Mouse (Mus musculus) heart, postnatal 14 days (tissue): ENCODE measurements at regions not wholly inside any gene's neighbourhood (a gene's known extent, or its start where the extent isn't known, plus 50 kb on each side); places are given as distances from the start of the nearest gene placed in this dataset.

Source experiments
- DNase-seq, 2 experiments: peaks; one replicate each; pipeline ENCODE4 v3.0.0; 2021 to 2022
- intact Hi-C: fragments of 180-260 bp; cut with DNase I; formaldehyde crosslinking; loops from one replicate; pipeline ENCODE4 v1.15.1; 2025

DNA sequence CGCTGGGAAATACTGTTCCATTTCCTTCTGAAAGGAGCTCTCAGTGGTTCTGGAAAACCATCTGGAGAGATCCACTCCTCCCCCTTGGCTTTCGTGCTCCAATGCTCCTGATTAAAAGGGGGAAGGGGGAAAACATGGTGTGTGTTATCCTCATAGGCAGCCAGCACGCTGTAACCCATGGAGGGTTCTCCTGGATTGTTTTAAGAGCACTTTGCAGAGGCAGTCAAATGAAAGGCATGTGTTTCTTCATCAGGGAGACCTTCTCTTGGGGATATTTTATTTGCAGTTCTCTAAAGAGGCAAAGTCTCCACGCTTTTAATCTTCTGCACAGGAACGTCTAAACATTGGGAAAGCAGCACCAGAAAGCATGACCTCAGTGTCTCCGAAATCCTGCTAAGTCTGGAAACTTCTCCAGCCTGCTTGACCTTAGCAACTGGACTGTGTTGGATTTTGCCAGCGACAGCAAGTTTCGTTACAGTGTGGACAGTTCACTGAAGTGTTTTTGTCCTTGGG lies 161.3 kb downstream of the Gas1 start:
- intact Hi-C loops, result loop anchor here (5.0 kb wide), 1 partner anchor 51 kb away; no protein-coding TSS in a partner anchor

DNA sequence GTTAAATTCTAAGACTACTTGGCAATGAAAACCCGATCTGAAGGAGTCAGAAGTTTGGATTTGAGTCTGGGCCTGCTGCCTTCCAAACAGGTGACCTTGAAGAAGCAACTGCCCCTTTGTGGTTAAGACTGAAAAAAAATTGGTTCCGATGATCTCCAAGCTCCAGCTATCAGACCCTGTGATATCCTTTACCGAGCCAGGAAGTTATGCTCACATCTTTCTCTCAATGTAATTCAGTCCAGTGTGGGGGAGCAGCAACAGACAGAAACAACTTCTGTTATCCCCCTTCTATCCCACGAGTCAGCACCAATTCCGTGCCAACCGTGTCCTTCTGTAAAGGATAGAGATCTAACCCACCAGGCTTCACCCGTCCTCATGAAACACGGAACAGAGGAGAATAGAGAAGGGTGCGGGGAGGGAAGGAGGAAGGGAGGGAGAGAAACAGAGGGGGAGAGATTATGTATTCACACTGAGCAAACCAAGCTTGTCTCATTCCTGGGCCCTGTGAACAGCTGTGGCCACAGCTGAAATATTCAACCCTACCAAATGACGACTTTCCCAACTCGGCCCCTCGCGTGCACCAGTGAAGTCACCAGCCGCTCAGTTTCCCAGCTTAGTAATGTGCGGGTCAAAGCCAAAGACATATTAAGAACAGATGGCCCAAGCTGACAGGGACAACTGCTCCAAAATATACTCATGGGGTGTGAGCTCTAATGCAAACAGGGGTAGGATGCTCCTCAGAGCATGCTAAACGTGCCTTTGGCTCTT lies 164.9 kb downstream of the Gas1 start:
- peak; percentile 62 to 66 for DNase-seq
- intact Hi-C loops, result loop anchor here (5.0 kb wide), 1 partner anchor 165 kb away; the partner anchor contains the start of gene Gas1

More for the DNA sequence above, 161.3 kb downstream of the Gas1 start:
- DNase-seq, result peak; percentile 46 to 47

GRCm38 (mm10) chr13:60011092-60011491 lies 166.1 kb downstream of the Gas1 start:
- intact Hi-C loops, result loop anchor here (5.0 kb wide), 1 partner anchor 166 kb away; the partner anchor contains the start of gene Gas1
- no peak for DNase-seq

GRCm38 (mm10) chr13:60007593-60007992 lies 169.6 kb downstream of the Gas1 start:
- intact Hi-C loops, result no loop called here
- DNase-seq, result peak; percentile 31 to 70

GRCm38 (mm10) chr13:60007031-60007430 lies 170.1 kb downstream of the Gas1 start:
- DNase-seq, result no peak
- intact Hi-C loops, result no loop called here

GRCm38 (mm10) chr13:60004611-60005010 lies 172.6 kb downstream of the Gas1 start:
- intact Hi-C loops, result no loop called here
- DNase-seq, result no peak

DNA sequence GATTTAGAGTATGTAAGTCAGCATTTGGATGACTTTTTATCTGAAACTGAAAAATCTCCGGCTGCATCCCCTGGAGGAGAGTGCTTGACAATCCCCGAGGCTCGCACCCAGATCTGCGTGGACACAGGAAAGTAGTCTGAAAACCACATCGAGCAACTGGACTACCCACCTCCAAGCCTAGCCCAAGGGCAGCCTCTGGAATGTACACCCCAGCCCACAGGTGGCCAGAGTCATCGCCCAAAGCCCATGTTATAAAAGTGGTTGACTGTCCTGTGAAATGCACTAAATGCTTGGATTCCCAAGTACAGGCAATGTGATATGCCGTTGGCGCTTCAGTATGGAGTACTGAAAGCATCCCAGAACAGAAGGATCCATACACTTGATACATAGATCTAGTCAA lies 175.1 kb downstream of the Gas1 start:
- intact Hi-C loops, result no loop called here
- DNase-seq, result no peak

- intact Hi-C loops, result no loop called here
- no peak for DNase-seq
Measured at GRCm38 (mm10) chr13:60001637-60002036, 175.5 kb downstream of the Gas1 start.

DNA sequence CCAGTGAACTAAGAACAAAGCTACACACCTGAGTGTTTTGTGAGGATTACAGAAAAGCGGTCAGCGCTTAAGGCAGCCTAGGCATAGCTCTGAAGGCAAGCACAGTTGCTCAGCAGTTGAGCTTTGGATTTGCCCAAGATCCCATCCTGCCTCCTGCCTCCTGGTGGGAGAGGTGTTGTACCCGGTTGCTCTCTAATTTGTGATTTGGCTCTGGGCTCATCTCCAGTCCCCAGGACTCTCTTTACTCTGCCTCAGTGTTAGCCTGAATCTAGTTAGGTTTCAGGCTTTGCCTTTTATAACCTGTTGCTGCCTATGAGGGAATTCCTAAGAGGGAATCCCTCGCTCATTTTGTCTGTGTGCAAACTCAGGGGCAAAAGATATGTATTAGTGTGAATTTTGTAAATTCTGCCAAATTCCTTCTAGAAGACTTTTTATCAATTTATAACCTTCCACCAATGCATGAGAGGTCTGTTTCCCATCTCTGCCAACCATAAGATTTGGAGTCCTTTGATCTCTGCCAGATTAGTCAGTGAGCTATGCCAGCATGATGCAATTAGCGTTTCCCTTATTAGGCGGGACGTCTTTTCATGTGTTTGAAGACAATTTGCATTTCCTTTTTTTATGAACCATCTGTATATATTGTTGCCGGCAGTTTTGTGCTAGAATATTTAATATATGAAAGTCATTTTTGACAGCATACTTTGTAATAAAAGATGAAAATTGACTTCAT lies 176.4 kb downstream of the Gas1 start:
- intact Hi-C loops, result no loop called here

DNA sequence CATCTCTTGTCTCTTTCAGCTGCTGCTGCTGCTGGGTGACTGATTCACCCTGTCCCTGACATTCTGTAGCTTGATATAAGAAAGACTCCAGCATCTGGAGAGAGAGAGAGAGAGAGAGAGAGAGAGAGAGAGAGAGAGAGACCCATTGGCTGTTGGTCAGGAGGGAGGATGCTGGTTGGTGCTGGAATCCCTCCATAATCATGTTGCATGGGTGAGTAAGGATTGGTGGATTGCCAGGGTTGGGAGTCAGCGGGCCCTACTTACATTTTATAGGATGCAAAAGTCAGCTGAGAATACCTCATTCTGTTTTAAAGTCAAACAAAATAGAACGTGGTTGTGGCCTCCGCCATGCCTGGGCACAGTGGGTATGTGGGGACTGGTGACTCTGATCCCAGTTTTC lies 174.5 kb upstream of the Tut7 start:
- intact Hi-C loops, result no loop called here
- no peak for DNase-seq

More for the DNA sequence above, 176.4 kb downstream of the Gas1 start:
- no peak for DNase-seq

- intact Hi-C loops, result no loop called here
- no peak for DNase-seq
Measured at GRCm38 (mm10) chr13:59996146-59996814, 173.3 kb upstream of the Tut7 start.

DNA sequence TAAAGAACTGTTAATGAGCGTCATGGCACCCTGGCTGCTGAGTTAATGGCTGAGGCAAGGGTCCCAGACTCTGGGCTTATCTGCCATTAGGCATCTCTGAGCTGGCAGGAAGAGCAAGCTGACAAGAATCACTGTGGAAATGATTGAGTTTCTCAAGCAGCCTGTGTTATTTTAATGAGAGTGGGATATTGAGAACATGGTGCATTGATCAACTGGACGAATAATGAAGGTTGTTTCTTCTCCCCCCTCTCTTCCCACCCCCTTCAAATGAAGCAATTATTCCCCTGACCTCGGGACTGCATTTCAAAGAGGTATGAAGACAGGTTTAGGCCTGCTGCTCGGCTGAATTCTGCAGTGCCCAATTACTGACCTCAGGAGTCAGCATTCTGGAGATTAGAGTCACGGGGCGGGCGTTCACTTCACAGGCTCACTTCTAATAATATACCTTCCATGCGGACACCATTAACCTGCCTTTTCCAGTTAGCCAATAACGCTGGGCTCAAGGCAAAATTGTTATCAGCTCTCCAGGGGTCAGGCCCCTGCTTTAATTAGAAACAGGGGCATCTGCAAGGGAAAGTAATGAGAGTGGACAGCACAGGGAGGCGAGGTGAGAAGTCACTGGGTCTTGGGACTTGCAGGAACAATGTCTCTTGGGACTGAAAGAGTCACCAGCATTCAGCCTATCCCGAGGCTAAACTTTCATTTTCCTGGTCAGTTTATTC lies 170.0 kb upstream of the Tut7 start:
- intact Hi-C loops, result no loop called here

DNA sequence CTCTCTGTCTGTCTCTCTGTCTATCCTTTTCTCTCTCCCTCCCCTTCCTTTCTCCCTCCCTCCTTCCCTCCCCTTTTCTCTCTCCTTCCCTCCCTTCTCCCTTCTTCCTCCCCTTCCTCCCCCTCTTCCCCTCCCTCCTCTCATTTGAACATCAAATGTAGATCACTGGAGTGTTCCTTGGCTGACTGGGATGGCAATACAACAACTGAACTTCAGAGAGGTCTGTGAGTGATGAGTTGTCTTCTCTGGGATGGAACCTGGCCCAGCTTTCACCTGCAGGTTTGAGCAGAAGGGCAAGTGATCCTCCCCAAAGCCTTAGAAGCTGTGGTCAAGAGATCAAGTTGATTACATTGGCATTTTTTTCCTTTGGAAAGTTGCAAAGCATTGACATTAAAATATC lies 169.4 kb upstream of the Tut7 start:
- intact Hi-C loops, result no loop called here
- no peak for DNase-seq

More for the DNA sequence above, 170.0 kb upstream of the Tut7 start:
- no peak for DNase-seq

DNA sequence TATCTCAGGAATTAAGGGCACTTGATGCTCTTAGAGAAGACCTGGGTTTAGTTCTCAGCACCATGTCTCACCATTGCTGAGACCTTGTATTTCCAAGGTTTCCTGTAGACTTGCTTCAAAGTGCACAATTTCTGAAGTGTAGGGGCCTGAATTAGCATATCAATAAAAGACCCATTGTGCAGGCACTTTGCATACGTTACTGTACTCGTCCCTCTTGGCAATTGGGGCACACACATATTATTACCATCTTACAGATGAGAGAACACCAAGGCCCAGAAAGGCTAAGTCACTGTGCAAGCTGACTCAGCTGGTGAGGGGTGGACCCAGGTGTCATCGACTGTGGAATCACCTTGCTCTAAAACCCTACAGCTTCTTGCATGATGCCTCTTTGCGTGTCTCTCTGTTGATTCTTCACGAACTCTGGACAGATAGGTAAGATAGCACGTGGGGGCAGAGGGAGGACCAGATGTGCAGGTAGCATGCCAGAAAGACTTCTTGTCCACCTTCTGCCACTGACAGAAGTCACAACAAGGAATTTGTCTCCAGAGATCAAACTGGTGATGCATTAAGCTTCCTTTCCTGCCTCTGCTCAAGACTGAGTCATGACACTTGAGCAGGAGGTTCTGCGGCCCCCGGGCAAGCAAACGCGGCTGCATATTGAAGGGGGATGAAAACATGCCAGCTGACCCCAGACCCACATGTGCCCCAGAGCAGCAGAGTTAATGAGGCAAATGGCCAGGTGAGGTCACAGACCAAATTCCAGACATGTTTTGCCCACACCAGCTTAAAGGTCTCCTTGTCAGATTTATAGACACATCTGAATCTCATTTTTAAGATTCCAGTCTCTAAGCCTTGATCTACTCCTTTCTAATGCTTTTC lies 167.7 kb upstream of the Tut7 start:
- intact Hi-C loops, result no loop called here
- no peak for DNase-seq

DNA sequence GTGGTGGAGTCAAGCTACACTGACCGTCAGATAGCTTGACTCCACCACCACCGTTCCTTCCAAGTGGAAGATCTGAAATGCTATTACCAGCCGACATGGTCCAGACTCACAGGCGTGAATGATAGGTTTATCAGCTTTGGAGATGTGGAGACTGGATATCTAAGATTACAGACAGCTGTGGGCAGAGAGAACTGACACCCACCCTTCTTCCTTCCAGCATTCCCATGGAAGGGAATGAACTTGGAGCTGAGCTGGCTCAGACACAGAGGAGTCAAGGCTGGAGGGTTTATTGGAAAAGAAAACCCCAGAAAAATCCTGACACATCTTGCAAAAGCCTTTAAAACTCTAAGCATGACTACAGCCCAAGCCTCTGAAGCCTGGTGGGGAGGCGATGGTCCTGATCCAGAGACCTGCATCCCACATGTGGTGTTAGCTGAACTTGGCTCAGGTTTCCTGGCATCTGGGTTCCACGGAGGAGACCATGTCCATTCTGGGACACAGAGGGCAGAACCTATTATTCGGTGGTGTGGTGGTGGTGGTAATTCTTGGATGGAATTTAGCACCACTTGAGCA lies 165.5 kb upstream of the Tut7 start:
- DNase-seq, result no peak
- intact Hi-C loops, result no loop called here

DNA sequence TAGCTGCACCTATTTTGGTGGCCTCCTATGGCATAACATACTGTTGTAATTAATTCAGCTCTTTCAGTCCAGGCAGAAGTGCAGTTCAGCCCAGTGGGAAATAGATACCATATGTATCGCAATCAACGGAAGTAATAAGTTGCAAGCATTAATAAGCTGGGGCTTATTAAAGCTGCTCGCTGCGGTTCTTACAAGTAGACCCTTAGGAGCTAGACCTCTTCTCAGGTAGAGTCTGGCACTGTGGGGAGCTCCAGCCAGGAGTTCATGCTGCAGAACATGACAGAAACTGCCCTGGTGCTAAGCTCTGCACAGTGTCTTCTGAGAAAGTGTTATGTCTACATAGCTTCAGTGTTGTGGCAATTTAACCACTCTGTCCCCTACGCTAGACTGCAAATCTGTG lies 153.5 kb upstream of the Tut7 start:
- DNase-seq, result no peak
- intact Hi-C loops, result no loop called here

DNA sequence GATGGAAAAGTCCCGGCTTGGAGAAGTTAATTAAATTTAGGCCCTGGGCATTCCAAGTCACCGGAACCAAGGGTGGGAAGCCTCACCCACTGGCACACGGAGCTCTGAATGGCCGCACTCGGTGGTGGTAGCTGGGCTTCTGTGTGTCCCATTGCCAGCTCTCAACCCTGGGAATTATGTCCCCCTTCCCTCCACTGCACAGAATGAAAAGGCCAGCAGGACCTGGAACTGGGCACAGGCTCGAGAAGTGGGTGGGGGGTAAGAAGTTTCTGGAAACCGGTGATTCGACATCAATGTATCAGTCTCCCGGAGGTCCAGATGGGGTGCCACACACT lies 149.1 kb upstream of the Tut7 start:
- DNase-seq, result no peak
- intact Hi-C loops, result no loop called here

GRCm38 (mm10) chr13:59971231-59972092 lies 148.5 kb upstream of the Tut7 start:
- DNase-seq, result no peak
- intact Hi-C loops, result no loop called here
